Mouse (Mus musculus) hindlimb bud, embryonic 11.5 days (tissue): Measurements from ENCODE around the gene Hormad2.

Experiments
- DNase-seq: peaks from one replicate; pipeline ENCODE4 v3.0.0-alpha.2; 2012; ENCODE audit warnings: low read depth, low spot score; ENCODE audit errors: extremely low spot score

Hormad2 gene

DNA sequence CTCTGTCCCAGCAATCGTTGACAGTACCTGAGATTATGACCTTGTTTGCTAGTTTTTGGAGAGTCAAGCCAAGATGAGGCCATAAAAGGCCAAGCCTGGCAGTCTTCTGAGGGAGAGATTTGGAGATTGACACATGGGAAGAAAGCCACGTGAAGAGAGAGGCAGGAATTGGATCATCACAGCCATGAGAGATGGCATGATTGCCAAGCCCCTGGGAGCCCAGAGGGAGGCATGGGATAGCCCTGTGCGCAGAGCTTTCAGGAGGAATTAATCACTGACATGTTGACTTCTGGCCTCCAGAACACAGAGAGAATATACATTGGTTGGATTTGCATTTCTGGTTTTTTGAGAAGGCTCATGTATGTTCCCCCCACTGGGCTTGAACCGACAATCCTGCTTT is 136.7 kb downstream of the Hormad2 start:
- DNase-seq, result no peak

DNA sequence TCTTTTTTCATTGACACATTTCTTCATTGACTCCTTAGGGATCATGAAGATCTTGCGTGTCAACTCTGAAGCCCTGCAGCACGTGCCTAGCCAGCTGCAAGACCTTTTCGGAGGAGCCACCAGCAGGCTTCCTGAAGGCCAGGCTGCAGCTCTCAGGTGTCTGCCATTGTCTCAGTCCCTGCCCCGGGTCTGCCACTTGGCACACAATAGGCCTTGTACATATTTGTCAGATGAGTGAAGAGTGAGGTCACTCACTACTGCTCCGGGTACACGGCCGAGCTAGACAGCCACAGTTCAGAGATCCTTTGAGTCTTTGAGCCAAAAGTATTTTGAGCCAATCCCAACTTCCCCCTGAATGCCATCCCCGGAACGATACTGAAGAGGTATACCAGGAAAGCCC is 137.9 kb downstream of the Hormad2 start:
- DNase-seq, result no peak

DNA sequence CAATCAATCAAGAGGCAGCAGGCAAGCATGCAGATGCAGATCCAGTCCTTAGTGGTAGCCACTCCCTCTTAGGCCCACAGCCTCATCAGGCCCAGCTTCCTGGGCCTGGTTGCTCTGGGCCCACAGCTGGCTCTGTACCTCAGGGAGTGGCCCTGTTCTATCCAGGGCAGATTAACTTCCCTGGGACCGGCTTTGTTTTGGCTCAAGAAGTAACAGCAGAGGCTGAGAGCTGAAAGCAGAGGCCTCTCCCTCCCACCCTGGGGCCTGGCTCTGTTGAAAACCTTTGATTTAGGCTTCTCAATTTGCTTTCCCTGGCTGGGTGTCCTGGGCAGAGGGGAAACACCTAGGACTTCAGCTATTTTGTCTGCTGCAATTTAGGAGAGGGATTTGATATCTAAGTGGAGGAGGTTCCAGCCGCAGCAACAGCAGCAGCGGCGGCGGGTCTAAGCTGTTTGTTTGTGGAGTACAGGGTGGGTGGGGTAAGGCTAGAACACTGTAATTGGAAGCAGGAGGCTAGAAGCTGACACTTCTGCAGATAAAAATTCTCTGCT is 138.5 kb downstream of the Hormad2 start:
- DNase-seq, result no peak

DNA sequence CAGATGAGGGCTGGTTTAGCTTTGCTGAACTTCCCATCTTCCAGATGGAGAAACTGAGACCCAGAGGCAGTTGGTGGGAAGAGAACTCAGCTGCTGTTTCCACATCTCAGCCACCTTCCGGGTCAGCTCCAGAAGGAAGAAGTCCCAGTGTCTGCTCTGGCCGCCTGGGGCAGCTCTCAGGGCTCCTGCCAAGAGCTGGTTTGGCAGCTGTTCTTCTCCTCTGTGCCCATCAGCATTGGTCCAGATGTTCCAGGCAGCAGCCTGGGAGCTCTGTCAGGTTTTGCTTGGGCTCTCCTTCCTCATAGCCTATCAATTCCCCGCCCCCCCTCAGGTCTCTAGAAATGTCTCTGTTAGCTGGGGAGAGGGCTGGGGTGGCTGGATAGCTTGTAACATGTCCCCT is 140.2 kb downstream of the Hormad2 start:
- no peak for DNase-seq

DNA sequence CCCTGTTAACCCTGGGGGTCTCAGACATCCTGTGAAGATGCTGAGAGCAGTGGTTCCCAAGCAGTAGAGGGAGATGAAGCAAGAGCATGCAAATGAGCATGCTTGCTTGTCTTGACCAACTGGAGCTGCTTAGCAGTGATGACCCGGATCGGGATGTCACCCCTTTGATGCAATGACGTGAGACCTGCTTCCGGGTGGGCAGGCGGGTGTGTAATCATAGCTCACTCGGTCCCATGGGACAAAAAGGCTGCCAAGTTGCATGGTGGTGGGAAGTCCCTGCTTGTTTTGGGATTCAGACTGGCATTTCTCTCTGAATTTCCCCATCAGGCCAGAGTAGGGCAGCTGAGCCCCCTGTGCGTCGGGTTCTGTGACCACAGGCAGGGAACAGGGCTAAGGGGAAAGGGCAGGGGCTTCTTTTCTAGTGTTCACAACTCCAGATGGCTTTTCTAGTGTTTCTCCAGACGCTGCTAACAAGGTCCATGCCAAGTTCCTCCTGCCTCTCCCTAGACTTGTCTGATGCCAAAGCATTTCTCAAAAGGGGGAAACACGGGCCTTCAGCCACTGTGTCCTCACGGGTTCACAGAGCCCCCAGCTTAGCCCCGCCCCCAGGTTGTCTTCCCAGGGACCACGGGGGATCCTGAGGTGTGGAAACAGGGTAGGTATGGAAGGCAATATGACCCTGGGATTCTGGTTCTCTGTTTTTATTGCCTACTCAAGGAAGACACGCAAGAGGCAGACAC is 141.0 kb downstream of the Hormad2 start:
- DNase-seq, result no peak

DNA sequence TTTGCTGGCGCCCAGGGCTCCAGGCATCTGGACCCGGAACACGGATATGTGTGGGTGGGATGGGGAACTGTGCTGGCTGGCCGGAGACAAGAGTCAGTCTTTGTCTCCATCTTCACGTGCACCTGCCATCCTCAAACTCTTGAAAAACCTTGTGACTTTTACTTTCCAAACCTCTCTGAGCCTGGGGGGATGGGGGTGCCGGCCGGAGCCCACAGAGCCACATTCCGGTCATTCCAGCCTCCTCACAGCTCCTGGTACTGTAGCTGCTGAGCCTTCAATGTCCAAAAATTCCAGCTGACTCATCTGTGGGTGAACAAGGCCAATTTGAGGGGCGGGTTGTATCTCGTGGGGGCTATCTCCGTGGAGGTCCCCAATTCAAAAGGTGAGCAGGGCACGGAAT is 141.7 kb downstream of the Hormad2 start:
- DNase-seq, result no peak

DNA sequence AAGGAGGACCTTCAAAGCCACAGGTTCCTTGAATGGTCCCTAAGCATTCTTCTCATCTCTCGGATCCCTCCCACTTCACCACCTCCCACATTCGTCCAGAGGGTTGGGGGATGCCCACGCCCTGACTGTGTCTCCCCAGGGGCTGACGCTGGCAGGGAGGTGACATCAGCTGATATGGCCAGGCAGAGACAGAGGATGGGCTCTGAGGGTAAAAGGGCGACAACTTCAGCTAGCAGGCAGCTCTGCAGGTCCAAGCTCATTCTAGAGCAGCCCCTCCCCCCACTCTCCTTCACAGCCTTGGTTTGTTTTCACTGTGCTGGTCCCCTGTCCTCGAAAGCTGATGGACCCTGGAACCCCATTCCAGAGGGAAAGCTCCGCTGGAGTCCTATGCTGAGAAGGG is 142.3 kb downstream of the Hormad2 start:
- DNase-seq, result no peak

DNA sequence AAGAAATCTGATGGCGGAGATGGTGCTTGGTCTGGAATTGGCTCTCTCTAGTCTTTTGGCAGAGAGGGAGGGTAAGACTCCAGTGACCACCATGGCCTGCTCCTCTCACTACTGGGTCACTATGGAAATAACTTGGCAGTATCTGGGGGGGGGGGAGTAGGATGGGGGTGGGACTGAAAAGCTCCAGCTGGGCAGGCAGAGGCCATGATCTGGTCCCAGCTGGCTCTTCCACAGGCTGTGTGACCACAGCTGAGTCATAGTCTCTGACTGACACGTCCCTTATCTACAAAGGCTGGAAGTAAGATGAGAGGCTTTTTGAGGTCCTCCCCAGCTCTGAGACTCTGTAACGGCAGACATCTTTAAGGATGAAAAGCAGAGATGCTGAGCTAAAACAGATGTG is 143.2 kb downstream of the Hormad2 start:
- DNase-seq, result no peak

DNA sequence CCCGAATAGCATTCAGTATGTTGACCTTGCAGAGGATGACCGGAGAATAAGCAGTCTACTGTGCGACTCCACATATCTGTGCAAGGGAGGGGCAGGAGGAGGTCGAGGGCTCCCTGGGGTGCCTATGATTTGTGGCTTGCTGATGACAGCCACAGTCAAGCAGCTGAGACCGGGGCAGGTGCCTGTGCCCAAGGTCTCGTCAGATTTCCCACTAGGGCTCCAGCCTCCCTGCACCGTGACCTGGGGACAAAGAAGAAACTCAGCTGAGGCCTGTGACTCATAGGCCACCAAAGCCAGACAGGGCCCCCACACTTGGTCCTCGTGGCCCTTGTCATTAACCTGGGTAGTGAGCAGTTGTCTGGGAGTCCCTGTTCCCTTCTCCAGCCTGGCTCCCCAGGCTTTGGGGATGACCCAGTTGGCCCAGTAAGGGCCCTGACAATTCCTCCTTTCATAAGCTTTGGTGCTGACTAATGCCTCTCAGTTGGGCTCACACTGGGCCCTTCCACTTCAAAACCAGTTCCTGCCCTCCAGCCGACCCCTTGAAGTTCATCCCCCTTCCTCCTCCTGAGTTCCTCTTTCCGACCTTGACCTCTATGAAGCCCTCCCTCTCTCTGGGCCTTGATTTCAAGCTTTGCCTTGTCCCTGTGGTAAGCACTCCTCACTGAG is 144.2 kb downstream of the Hormad2 start:
- DNase-seq, result no peak
